ENCODE assay signal across 8 mouse cellular contexts in the genomic region with DNA sequence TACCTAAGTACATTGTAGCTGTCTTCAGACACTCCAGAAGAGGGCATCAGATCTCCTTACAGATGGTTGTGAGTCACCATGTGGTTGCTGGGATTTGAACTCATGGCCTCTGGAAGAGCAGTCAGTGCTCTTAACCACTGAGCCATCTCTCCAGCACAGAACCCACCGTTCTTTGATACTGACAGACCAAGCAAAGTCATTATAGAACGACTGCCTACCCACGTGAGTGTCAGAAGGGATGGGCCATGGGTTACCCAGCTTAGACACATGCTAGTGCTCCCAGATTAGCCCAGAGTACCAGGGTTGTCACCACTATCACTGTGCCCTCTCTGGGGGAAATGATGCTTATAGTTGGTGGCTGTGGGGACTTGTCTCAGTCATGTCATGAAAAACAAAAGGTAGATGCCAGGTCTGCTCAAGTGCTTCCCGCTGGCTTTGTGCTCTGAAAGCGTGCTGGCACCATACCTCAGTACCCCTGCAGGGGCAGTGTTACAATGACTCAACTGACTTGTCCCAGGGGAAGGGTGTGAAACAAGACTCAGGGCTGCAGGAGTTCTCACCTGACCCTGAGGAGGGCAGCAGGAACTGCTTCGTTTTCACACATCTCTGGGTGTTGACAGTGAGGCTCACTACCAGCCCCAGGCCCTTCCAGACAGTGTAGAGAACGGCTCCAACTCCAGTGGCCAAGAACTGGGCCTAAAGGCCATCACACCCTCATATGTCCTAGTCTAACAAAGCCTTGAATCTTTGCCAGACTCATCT.
DNase-seq lines count a peak whose midpoint lies in the region; ATAC-seq and TF ChIP-seq lines count a peak whose summit lies in the region.

No protein-coding gene starts in this region.

- no peak overlapping the region for H3K9ac ChIP-seq in lung, embryonic 16.5 days (ENCODE audit: low read length)
- no peak overlapping the region for H3K9ac ChIP-seq in hindbrain, embryonic 16.5 days (ENCODE audit: low read depth, low read length)
- 0 out of 2 replicates have a peak overlapping the region, but pooled peaks have one; percentile 19 for H3K9ac ChIP-seq in midbrain, postnatal 0 days (replicated peaks; ENCODE audit: low read length, poor library complexity, severe bottlenecking)

- TF ChIP-seq POLR2A in brain, embryonic 14.5 days (IDR thresholded peaks at IDR 0.05; ENCODE audit: borderline replicate concordance, extremely low read depth, insufficient read depth, insufficient read length, poor library complexity, severe bottlenecking) = no peak
- no peak for TF ChIP-seq POLR2A in kidney, adult 2 months (IDR thresholded peaks at IDR 0.05; ENCODE audit: low read depth, low read length)

- intact Hi-C loops in left cerebral cortex, postnatal 14 days (cut with DNase I) = loop anchor here (5.0 to 10.0 kb wide), 2 partner anchors 112 to 250 kb away; no protein-coding TSS in a partner anchor

- no peak for DNase-seq in lung, postnatal 36 days
- peak; percentile 45 for DNase-seq in brain, embryonic 14.5 days (ENCODE audit: low read depth)
- DNase-seq in midbrain, postnatal 0 days (ENCODE audit: low spot score) = peak; percentile 61
- DNase-seq in right cerebral cortex, adult 2 months (ENCODE audit: low spot score in 2 of 2) = no peak
- DNase-seq in left cerebral cortex, postnatal 14 days (ENCODE audit: low spot score in 2 of 2) = no peak
- no peak for DNase-seq in kidney, adult 2 months

- H3K27me3 ChIP-seq in lung, embryonic 16.5 days (ENCODE audit: control insufficient read depth, insufficient read depth, low read depth, low read length) = no peaks in the 10 kb centered on the region
- no peaks in the 10 kb centered on the region for H3K27me3 ChIP-seq in hindbrain, embryonic 16.5 days (replicated peaks; ENCODE audit: control insufficient read depth, insufficient read depth, low read length)
- no peaks in the 10 kb centered on the region for H3K27me3 ChIP-seq in midbrain, postnatal 0 days (ENCODE audit: insufficient read depth, low read length)
- H3K27me3 ChIP-seq in kidney, adult 2 months (replicated peaks; ENCODE audit: control insufficient read depth, insufficient read depth, low read length) = no peaks in the 10 kb centered on the region

- 48% methylated on average over 7 of the region's 7 CpGs for WGBS in lung, embryonic 16.5 days
- 54% methylated on average over 7 of the region's 7 CpGs for whole genome bisulfite sequencing in hindbrain, embryonic 16.5 days
- 53% methylated on average over 7 of the region's 7 CpGs for whole genome bisulfite sequencing in midbrain, postnatal 0 days
- 59% methylated on average over 7 of the region's 7 CpGs for WGBS in kidney, adult 2 months

- H3K27ac ChIP-seq in lung, embryonic 16.5 days (ENCODE audit: low read length) = no peak overlapping the region
- no peak overlapping the region; the same call in 1 of the 2 replicates for H3K27ac ChIP-seq in hindbrain, embryonic 16.5 days (ENCODE audit: low read depth, low read length)
- peak overlapping the region; percentile 62 for H3K27ac ChIP-seq in midbrain, postnatal 0 days (ENCODE audit: low read depth, low read length)
- H3K27ac ChIP-seq in kidney, adult 2 months (ENCODE audit: insufficient read depth, low read depth, low read length) = no peak overlapping the region

- H3K4me2 ChIP-seq in lung, embryonic 16.5 days (ENCODE audit: low read depth, low read length) = no peak overlapping the region
- no peak overlapping the region for H3K4me2 ChIP-seq in hindbrain, embryonic 16.5 days (ENCODE audit: low read length)
- H3K4me2 ChIP-seq in midbrain, postnatal 0 days (ENCODE audit: low read depth, low read length, poor library complexity, severe bottlenecking) = no peak overlapping the region

- no peak overlapping the region for H3K4me3 ChIP-seq in lung, embryonic 16.5 days (ENCODE audit: low read length)
- no peak overlapping the region for H3K4me3 ChIP-seq in hindbrain, embryonic 16.5 days (ENCODE audit: low read length)
- H3K4me3 ChIP-seq in midbrain, postnatal 0 days (ENCODE audit: low read depth, low read length) = no peak overlapping the region
- no peak overlapping the region for H3K4me3 ChIP-seq in kidney, adult 2 months (ENCODE audit: insufficient read depth, low read depth, low read length)

- peaks cover 30% of the 10 kb centered on the region for H3K4me1 ChIP-seq in lung, embryonic 16.5 days (replicated peaks; ENCODE audit: control insufficient read depth, insufficient read depth, low read length)
- H3K4me1 ChIP-seq in hindbrain, embryonic 16.5 days (ENCODE audit: control insufficient read depth, insufficient read depth, low read depth, low read length) = peaks cover 16% of the 10 kb centered on the region
- H3K4me1 ChIP-seq in midbrain, postnatal 0 days (ENCODE audit: insufficient read depth, low read length) = peaks cover 10% of the 10 kb centered on the region
- peaks cover 10% of the 10 kb centered on the region for H3K4me1 ChIP-seq in kidney, adult 2 months (ENCODE audit: control insufficient read depth, insufficient read depth, low read length)

- no peak for TF ChIP-seq CTCF in brain, embryonic 14.5 days (IDR thresholded peaks at IDR 0.05; ENCODE audit: borderline replicate concordance, extremely low read depth, insufficient read depth, insufficient read length)
- TF ChIP-seq CTCF in midbrain, postnatal 0 days (IDR thresholded peaks at IDR 0.05) = peak; percentile 28; the same call in 1 of the 2 replicates
- TF ChIP-seq CTCF in kidney, adult 2 months (conservative IDR thresholded peaks at IDR 0.05; ENCODE audit: insufficient read depth, insufficient read length, low read depth, low read length) = no peak

- ATAC-seq in lung, embryonic 16.5 days (ENCODE audit: low read depth) = peak; percentile 15; the same call in 1 of the 2 replicates
- peak; percentile 44 for ATAC-seq in hindbrain, embryonic 16.5 days
- peak; percentile 61; the same call in 1 of the 2 replicates for ATAC-seq in midbrain, postnatal 0 days (ENCODE audit: low FRiP score)

- H3K9me3 ChIP-seq in lung, embryonic 16.5 days (ENCODE audit: control insufficient read depth, low read length) = no peaks in the 10 kb centered on the region
- H3K9me3 ChIP-seq in hindbrain, embryonic 16.5 days (ENCODE audit: control insufficient read depth, low read length) = no peaks in the 10 kb centered on the region
- H3K9me3 ChIP-seq in midbrain, postnatal 0 days (ENCODE audit: low read length) = no peaks in the 10 kb centered on the region

- H3K36me3 ChIP-seq in lung, embryonic 16.5 days (ENCODE audit: control insufficient read depth, insufficient read depth, low read length) = no peaks in the 10 kb centered on the region
- H3K36me3 ChIP-seq in hindbrain, embryonic 16.5 days (ENCODE audit: control insufficient read depth, insufficient read depth, low read length) = no peaks in the 10 kb centered on the region
- no peaks in the 10 kb centered on the region for H3K36me3 ChIP-seq in midbrain, postnatal 0 days (ENCODE audit: insufficient read depth, low read length)
- H3K36me3 ChIP-seq in kidney, adult 2 months (ENCODE audit: control insufficient read depth, insufficient read depth, low read length) = no peaks in the 10 kb centered on the region

Comparison
In these comparisons a context has a peak if more than half of its experiments do, and no peak if none do; other contexts are left out.
1. DNase-seq: peak in brain, embryonic 14.5 days (single experiment) and midbrain, postnatal 0 days (single experiment); none in lung, postnatal 36 days (single experiment), right cerebral cortex, adult 2 months (0 of 2), left cerebral cortex, postnatal 14 days (0 of 2) and kidney, adult 2 months (single experiment).
2. Peak in every context shown above with its lines, with median percentiles within 50 percentile points of each other: ATAC-seq.